Mouse (Mus musculus) ZHBTc4 (cell line): ENCODE results near the gene Catsper1.
"Not testable (repeated sequence)": the region's sequence is repeated elsewhere in the genome, so short reads cannot be mapped to it uniquely, and the experiment has no call there.

ENCODE experiments used
- DNase-seq: peaks from one replicate; pipeline ENCODE4 v3.0.0-alpha.2; 2011; ENCODE audit warnings: low read depth, low spot score

The Catsper1 gene

GRCm38 (mm10) chr19:5335441-5335840 is at the start of gene Catsper1:
Catsper1 (plus strand) TSS chr19:5335741.
- no peak for DNase-seq

- peak; percentile 100 for DNase-seq
Observed at GRCm38 (mm10) chr19:5294972-5295735, 40.4 kb upstream of the Catsper1 start, which contains the start of gene Sf3b2. Sf3b2 (minus strand) TSS chr19:5295455.

DNA sequence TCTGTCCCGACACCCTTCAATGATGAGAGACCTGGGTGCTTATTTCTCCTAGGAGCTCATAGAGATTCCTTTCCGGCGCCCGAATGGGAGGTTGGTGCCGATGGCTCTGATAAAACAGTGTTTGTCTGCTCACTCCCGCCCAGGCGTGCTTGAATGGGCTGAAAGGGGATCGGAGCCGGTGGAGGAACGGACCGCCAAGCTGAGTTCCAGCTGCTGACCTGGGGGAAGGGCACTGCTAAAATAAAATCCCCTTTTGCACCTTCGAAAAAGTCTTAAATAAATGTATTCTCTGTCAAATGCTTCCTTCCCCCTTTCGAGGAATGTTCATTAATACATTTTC is 39.8 kb upstream of the Catsper1 start:
- no peak for DNase-seq

DNA sequence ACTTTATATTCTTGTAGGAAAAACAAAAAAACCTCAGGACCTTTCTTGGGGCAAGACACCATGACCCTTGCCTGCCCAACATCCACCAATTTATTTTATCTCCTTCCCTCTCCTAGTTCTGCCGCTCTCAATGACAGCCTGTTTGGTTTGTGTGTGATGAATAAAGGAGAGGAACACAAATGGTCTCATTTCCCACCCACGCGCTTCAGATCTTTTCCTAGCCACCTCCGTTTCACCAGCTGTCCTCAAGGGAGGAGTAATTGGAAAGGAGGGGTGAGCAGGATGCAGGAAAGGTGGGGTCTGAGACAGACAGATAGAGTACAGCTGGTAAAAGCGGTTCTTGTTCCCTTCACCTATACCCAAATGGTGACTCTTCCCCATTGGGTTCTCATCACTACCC is 38.9 kb upstream of the Catsper1 start:
- no peak for DNase-seq

- peak; percentile 34 for DNase-seq
Observed at GRCm38 (mm10) chr19:5297903-5298800, 37.4 kb upstream of the Catsper1 start, which contains the start of gene Gal3st3. Gal3st3 (plus strand) TSS chr19:5298331.

- peak; percentile 83 for DNase-seq
Observed at GRCm38 (mm10) chr19:5300588-5300987, 35.0 kb upstream of the Catsper1 start.

GRCm38 (mm10) chr19:5302455-5302854 is 33.1 kb upstream of the Catsper1 start:
- DNase-seq, result peak; percentile 88

DNA sequence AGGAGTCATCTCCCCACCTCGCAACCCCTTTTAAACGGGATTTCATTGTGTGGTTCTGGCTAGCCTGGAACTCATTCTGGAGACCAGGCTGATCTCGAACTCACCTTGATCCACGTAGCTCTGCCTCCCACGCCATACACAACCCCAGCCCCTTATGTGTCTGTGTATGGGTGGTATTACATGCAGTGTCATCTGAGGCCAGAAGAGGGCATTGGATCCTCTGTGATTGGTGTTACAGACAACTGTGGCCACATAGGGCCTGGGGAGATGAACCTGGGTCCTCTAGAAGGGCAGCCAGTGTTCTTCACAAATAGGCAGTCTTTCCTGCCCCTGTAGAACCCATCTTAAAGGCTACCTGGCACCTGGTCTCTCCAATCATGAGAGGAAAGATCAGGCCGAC is 29.3 kb upstream of the Catsper1 start:
- DNase-seq, result peak; percentile 84

DNA sequence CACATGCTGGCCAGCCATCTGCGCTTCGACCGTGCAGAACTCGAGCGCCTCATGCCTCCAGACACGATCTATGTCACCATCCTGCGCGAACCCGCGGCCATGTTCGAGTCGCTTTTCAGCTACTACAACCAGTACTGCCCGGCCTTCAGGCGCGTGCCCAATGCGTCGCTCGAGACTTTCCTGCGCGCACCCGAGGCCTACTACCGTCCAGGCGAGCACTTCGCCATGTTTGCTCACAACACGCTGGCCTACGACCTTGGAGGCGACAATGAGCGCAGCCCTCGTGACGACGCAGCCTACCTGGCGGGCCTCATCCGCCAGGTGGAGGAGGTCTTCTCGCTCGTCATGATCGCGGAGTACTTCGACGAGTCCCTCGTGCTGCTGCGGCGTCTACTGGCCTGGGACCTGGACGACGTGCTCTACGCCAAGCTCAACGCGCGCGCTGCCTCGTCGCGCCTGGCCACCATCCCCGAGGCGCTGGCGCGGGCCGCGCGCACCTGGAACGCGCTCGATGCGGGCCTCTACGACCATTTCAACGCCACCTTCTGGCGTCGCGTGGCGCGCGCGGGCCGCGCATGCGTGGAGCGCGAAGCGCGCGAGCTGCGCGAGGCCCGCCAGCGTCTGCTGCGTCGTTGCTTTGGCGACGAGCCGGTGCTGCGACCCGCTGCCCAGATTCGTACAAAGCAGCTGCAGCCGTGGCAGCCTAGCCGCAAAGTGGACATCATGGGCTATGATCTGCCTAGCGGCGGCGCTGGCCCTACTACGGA is 28.4 kb upstream of the Catsper1 start:
- DNase-seq, result peak; percentile 92

- DNase-seq, result peak; percentile 85
Observed at GRCm38 (mm10) chr19:5309025-5309424, 26.5 kb upstream of the Catsper1 start.

- DNase-seq, result no peak
Observed at GRCm38 (mm10) chr19:5313189-5313588, 22.4 kb upstream of the Catsper1 start.

GRCm38 (mm10) chr19:5323801-5324200 is 11.7 kb upstream of the Catsper1 start:
- DNase-seq, result peak; percentile 62

- no peak for DNase-seq
Observed at GRCm38 (mm10) chr19:5327970-5328369, 7.6 kb upstream of the Catsper1 start.

GRCm38 (mm10) chr19:5334741-5335140 is 800 bp upstream of the Catsper1 start:
- DNase-seq, result no peak

GRCm38 (mm10) chr19:5337975-5338374 is 2.4 kb downstream of the Catsper1 start:
- DNase-seq, result peak; percentile 89

DNA sequence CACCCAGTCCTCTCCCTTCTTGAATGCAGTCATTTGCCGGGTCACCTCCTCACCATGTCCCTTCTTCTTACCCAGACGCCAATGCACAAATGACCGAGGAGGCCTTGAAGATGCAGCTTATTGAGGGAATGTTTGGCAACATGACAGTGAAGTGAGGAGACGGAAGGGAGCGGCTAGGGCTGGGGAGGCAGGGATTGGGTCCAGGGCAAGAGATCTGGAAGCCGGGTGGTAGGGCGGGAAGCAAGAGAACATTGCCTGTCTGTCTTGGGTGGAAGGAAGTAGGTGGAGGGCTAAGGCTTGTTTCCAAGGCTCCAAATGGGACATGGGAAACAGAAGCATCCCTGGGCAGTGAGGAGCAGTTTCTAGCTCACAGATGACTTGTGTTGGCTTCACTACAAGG is 5.8 kb downstream of the Catsper1 start:
- no peak for DNase-seq

GRCm38 (mm10) chr19:5345297-5346131 is 10.0 kb downstream of the Catsper1 start:
- no peak for DNase-seq

- DNase-seq, result no peak
Observed at GRCm38 (mm10) chr19:5348064-5348463, 12.5 kb downstream of the Catsper1 start.

DNA sequence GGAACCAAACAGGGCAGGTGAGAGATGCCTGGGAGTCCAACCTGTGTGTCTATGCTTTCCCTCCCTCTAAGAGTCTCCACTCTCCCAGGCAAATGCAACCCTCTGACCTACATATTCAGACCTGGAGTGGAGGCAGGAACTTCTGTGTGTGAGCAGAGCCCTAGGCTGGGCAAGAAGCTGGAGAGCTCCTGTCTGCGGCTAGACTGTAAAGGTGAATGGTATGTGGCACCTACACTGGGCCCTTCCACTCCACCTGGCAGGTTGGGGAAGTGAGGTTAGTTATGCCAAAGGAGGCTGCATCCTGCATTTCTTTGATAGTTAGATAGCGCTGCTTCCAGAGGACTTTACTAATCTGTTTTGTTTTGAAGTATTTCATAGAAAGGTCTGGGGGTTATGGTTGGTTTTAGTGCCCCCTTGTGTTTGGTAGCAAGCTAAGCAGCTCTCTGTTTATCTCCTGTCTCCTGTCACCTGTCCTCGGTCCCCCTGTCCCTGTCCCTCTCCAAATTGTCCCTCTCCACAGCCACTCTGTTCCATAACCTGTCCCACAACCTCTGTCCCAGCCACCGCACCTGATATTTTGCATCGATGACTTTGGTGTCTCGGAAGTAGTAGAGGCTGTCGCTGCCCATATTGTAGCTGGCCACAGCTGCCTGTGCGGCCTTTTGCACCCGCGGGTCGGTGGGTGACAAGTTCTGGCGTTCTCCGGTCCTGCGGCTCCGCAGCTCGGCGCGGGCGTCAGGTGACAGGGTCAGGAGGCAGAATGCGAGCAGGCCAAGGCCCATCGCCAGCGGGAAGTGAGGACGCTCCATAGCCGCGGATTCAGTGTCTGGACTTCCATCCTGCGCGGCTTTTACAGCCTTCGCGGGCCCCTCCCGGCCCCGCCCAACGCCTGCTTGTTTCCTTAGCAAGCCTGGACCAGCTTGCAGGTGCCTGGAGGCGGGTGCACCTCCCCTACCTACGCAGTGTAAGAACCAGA is 13.3 kb downstream of the Catsper1 start:
- DNase-seq, result peak; percentile 50

DNA sequence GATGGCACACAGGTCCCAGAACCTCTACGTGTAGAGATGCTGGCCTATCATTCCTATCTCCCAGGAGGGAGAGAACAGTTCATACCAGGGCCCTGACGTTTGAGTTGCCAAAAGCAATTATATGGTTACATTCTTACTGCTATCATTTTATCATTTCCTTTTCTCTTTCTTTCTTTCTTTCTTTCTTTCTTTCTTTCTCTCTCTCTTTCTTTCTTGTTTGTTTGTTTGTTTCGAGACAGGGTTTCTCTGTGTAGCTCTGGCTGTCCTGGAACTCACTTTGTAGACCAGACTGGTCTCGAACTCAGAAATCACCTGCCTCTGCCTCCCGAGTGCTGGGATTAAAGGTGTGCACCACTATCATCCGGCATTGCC is 13.9 kb downstream of the Catsper1 start, which contains the start of gene Cst6:
Cst6 (minus strand) TSS at position 73 of the 372 bp plus-strand sequence.
- DNase-seq, result not testable (repeated sequence)
